26 mouse cellular contexts compared by ENCODE assay signal in genomic region chr16:55890346-55891136, GRCm38 (mm10). TPM values are rescaled to one million over a fixed set of nuclear protein-coding genes. Genes with fewer than 3 reads are reported as not detected.
A peak's percentile ranks its signal among the peaks of the same experiment; 100 is the strongest.
DNase-seq lines count a peak whose midpoint lies in the region; ATAC-seq and TF ChIP-seq lines count a peak whose summit lies in the region.
"Had no signal": no experiment of that assay in that cellular context is flagged by ENCODE, and none has a peak within 500 bp of the region (broad histone marks: within the 10 kb centered on the region; RNA-seq: fewer than 3 reads in every experiment).

No protein-coding gene starts in this region.

- no peaks in the 10 kb centered on the region for H3K79me2 ChIP-seq in liver, adult 2 months (ENCODE audit: control insufficient read depth, insufficient read depth, low read length)

- no peak for TF ChIP-seq CTCF in liver, adult 2 months (IDR thresholded peaks at IDR 0.05; ENCODE audit: low read depth, low read length)
- no peak for TF ChIP-seq CTCF in liver, postnatal 0 days (IDR thresholded peaks at IDR 0.05; ENCODE audit: low read depth)

- WGBS in liver, adult 2 months: 80% methylated on average over 19 of the region's 19 CpGs
- 71% methylated on average over 19 of the region's 19 CpGs for WGBS in liver, postnatal 0 days (ENCODE audit: insufficient replicate concordance)
- 93% methylated on average over 19 of the region's 19 CpGs for WGBS in forebrain, embryonic 16.5 days

- no peak overlapping the region; the same call in 1 of the 2 replicates for H3K4me3 ChIP-seq in liver, adult 2 months (ENCODE audit: insufficient read depth, low read depth, low read length)
- H3K4me3 ChIP-seq in liver, postnatal 0 days (ENCODE audit: low read depth, low read length): no peak overlapping the region
- H3K4me3 ChIP-seq in forebrain, embryonic 16.5 days (replicated peaks; ENCODE audit: low read length): no peak overlapping the region
- H3K4me3 ChIP-seq: forebrain, embryonic 12.5 days; gastrocnemius, adult 2 months; hindbrain, embryonic 13.5 days; layer of hippocampus, adult 2 months; limb, embryonic 12.5 days; midbrain, embryonic 13.5 days; neural tube, embryonic 13.5 days had no signal

- TF ChIP-seq POLR2A in liver, adult 2 months (IDR thresholded peaks at IDR 0.05; ENCODE audit: extremely low read depth, insufficient read depth, low read length): no peak

- peak overlapping the region; percentile 2; the same call in 1 of the 2 replicates for H3K4me2 ChIP-seq in liver, postnatal 0 days (ENCODE audit: low read depth, low read length)
- no peak overlapping the region for H3K4me2 ChIP-seq in forebrain, embryonic 16.5 days (ENCODE audit: low read length)
- H3K4me2 ChIP-seq: forebrain, embryonic 12.5 days; hindbrain, embryonic 13.5 days; limb, embryonic 12.5 days; midbrain, embryonic 13.5 days; neural tube, embryonic 13.5 days had no signal

- TF ChIP-seq EP300 in liver, postnatal 0 days (IDR thresholded peaks at IDR 0.05; ENCODE audit: low read depth): no peak

- no peak for DNase-seq in liver, adult 2 months (ENCODE audit: extremely low read depth, low read depth, low spot score)
- DNase-seq in liver: no peak
- DNase-seq in CD4-positive, CD25-positive, alpha-beta regulatory T cell, adult 2 months (ENCODE audit: low read depth, low spot score): peak; percentile 40
- DNase-seq in induced T-regulatory cell, adult 2 months (ENCODE audit: low read depth): peak; percentile 80
- DNase-seq in liver, postnatal 0 days: no peak
- DNase-seq in right cerebral cortex, adult 18-20 months: no peak
- DNase-seq: adrenal gland, adult 2 months; cerebellum, adult 11-12 months; cerebellum, postnatal 14 days; gastrocnemius, adult 2 months; heart, postnatal 10 days; kidney, adult 9 months; kidney, postnatal 25 days; layer of hippocampus, postnatal 36 days; lung, adult 18-20 months; lung, postnatal 10 days; retina, postnatal 1 day had no signal

- H3K36me3 ChIP-seq in liver, adult 2 months (ENCODE audit: control insufficient read depth, insufficient read depth, low read length): no peaks in the 10 kb centered on the region
- no peaks in the 10 kb centered on the region for H3K36me3 ChIP-seq in liver, postnatal 0 days (replicated peaks; ENCODE audit: insufficient read depth, low read length)
- H3K36me3 ChIP-seq in forebrain, embryonic 16.5 days (ENCODE audit: control insufficient read depth, insufficient read depth): peaks cover 5% of the 10 kb centered on the region; the same call in 1 of the 2 replicates

- H3K4me1 ChIP-seq in liver, adult 2 months (ENCODE audit: control insufficient read depth, insufficient read depth, low read length): 0 out of 2 replicates have a peak, but pooled peaks cover 2% of the 10 kb centered on the region
- peaks cover 25% of the 10 kb centered on the region for H3K4me1 ChIP-seq in liver, postnatal 0 days (ENCODE audit: insufficient read depth)
- peaks cover 10% of the 10 kb centered on the region for H3K4me1 ChIP-seq in forebrain, embryonic 16.5 days (replicated peaks; ENCODE audit: control insufficient read depth, insufficient read depth, low read length)

- no peak overlapping the region for H3K9ac ChIP-seq in liver, adult 2 months (ENCODE audit: low read depth, low read length)
- H3K9ac ChIP-seq in liver, postnatal 0 days (replicated peaks): no peak overlapping the region
- H3K9ac ChIP-seq in forebrain, embryonic 16.5 days (replicated peaks; ENCODE audit: low read depth, low read length): no peak overlapping the region
- H3K9ac ChIP-seq: forebrain, embryonic 12.5 days; hindbrain, embryonic 13.5 days; limb, embryonic 12.5 days; midbrain, embryonic 13.5 days; neural tube, embryonic 13.5 days had no signal

- H3K27me3 ChIP-seq in liver, adult 2 months (ENCODE audit: control insufficient read depth, insufficient read depth, low read length): no peaks in the 10 kb centered on the region
- no peaks in the 10 kb centered on the region for H3K27me3 ChIP-seq in liver, postnatal 0 days (ENCODE audit: insufficient read depth, low read length)
- no peaks in the 10 kb centered on the region for H3K27me3 ChIP-seq in forebrain, embryonic 16.5 days (replicated peaks; ENCODE audit: control insufficient read depth, insufficient read depth, low read length)
- H3K27me3 ChIP-seq: forebrain, embryonic 12.5 days; hindbrain, embryonic 13.5 days; limb, embryonic 12.5 days; midbrain, embryonic 13.5 days; neural tube, embryonic 13.5 days had no signal

- H3K9me3 ChIP-seq in liver, postnatal 0 days (ENCODE audit: low read length): no peaks in the 10 kb centered on the region
- H3K9me3 ChIP-seq in forebrain, embryonic 16.5 days (ENCODE audit: control insufficient read depth, low read length): no peaks in the 10 kb centered on the region
- H3K9me3 ChIP-seq: forebrain, embryonic 12.5 days; hindbrain, embryonic 13.5 days; limb, embryonic 12.5 days; midbrain, embryonic 13.5 days; neural tube, embryonic 13.5 days had no signal

- H3K27ac ChIP-seq in liver, adult 2 months (replicated peaks; ENCODE audit: insufficient read depth, low read depth, low read length): peak overlapping the region; percentile 14; the same call in 1 of the 2 replicates
- peak overlapping the region; percentile 17; the same call in 1 of the 2 replicates for H3K27ac ChIP-seq in liver, postnatal 0 days (ENCODE audit: low read depth)
- H3K27ac ChIP-seq in forebrain, embryonic 16.5 days (ENCODE audit: low read length): no peak overlapping the region
- H3K27ac ChIP-seq: forebrain, embryonic 12.5 days; gastrocnemius, adult 2 months; hindbrain, embryonic 13.5 days; layer of hippocampus, adult 2 months; limb, embryonic 12.5 days; midbrain, embryonic 13.5 days; neural tube, embryonic 13.5 days; stomach, postnatal 0 days had no signal

- ATAC-seq in liver, postnatal 0 days: no peak
- ATAC-seq in forebrain, embryonic 16.5 days: no peak
- ATAC-seq in erythroid progenitor cell, adult 5-6 weeks (replicated peaks; ENCODE audit: low FRiP score, poor library complexity, severe bottlenecking): no peak
- ATAC-seq: midbrain, embryonic 13.5 days had no signal

RNA-seq across cellular contexts. Expression of gene Nxpe3, which starts 4.5 kb away (rescaled TPM):
- total RNA-seq in liver, adult 2 months (2014; rRNA removed): 0.34 and 0.37 TPM in 2 replicates
- polyA plus RNA-seq in liver, adult 2 months (2012; rRNA removed): 0.06 and 0.12 TPM in 2 replicates
- polyA plus RNA-seq in liver, postnatal 0 days (2015; fragmentation: Nextera tagmentation; extraction: Ambion mirVana): 0.22 and 0.31 TPM in 2 replicates
- 1.7 and 2.1 TPM in 2 replicates for polyA plus RNA-seq in forebrain, embryonic 16.5 days (2015; fragmentation: Nextera tagmentation; extraction: Ambion mirVana)
- total RNA-seq in erythroid progenitor cell, adult 5-6 weeks (2015; ENCODE audit: low replicate concordance): 1.4 and 4.2 TPM in 2 replicates
- 2.6 and 3.3 TPM in 2 replicates for total RNA-seq in erythroid progenitor cell, adult 5-6 weeks (2017; ENCODE audit: low replicate concordance)

RNA-seq across cellular contexts. Expression of gene Cep97, which starts 44.1 kb away (rescaled TPM):
- total RNA-seq in liver, adult 2 months (2014; rRNA removed): 1.7 and 1.9 TPM in 2 replicates
- polyA plus RNA-seq in liver, adult 2 months (2012; rRNA removed): 0.39 and 0.91 TPM in 2 replicates
- 2.4 and 2.7 TPM in 2 replicates for polyA plus RNA-seq in liver, postnatal 0 days (2015; fragmentation: Nextera tagmentation; extraction: Ambion mirVana)
- 17.5 and 19.4 TPM in 2 replicates for polyA plus RNA-seq in forebrain, embryonic 16.5 days (2015; fragmentation: Nextera tagmentation; extraction: Ambion mirVana)
- 27.0 and 28.1 TPM in 2 replicates for total RNA-seq in erythroid progenitor cell, adult 5-6 weeks (2015; ENCODE audit: low replicate concordance)
- total RNA-seq in erythroid progenitor cell, adult 5-6 weeks (2017; ENCODE audit: low replicate concordance): 17.6 and 18.2 TPM in 2 replicates

RNA-seq across cellular contexts. Expression of gene Nfkbiz, which starts 51.8 kb away (rescaled TPM):
- total RNA-seq in liver, adult 2 months (2014; rRNA removed): 3.7 and 4.2 TPM in 2 replicates
- polyA plus RNA-seq in liver, adult 2 months (2012; rRNA removed): 4.1 and 4.5 TPM in 2 replicates
- polyA plus RNA-seq in liver, postnatal 0 days (2015; fragmentation: Nextera tagmentation; extraction: Ambion mirVana): 2.7 and 3.2 TPM in 2 replicates
- 1.3 and 1.6 TPM in 2 replicates for polyA plus RNA-seq in forebrain, embryonic 16.5 days (2015; fragmentation: Nextera tagmentation; extraction: Ambion mirVana)
- total RNA-seq in erythroid progenitor cell, adult 5-6 weeks (2015; ENCODE audit: low replicate concordance): 8.8 and 11.2 TPM in 2 replicates
- total RNA-seq in erythroid progenitor cell, adult 5-6 weeks (2017; ENCODE audit: low replicate concordance): 4.5 and 6.0 TPM in 2 replicates

Comparison
In these comparisons a context has a peak if more than half of its experiments do, and no peak if none do; other contexts are left out.
1. DNase-seq: peak in CD4-positive, CD25-positive, alpha-beta regulatory T cell, adult 2 months (single experiment) and induced T-regulatory cell, adult 2 months (single experiment); none in liver, adult 2 months (single experiment), liver (single experiment), liver, postnatal 0 days (single experiment) and right cerebral cortex, adult 18-20 months (single experiment).